Mouse (Mus musculus) lung, embryonic 14.5 days (tissue): ENCODE data around the gene Ube2c. TPM values are rescaled to one million over a fixed set of nuclear protein-coding genes. Genes with fewer than 3 reads are reported as not detected.
A peak's percentile ranks its signal among the peaks of the same experiment; 100 is the strongest.

Source experiments
- ATAC-seq: fragments of 200-750 bp; cut with Nextera tagmentation; 2 replicates; pipeline ENCODE4 v1.8.0; 2017; ENCODE audit warnings: mild to moderate bottlenecking, moderate TSS enrichment, moderate library complexity; ENCODE audit not compliant: insufficient read depth
- DNase-seq: peaks from one replicate; pipeline ENCODE4 v3.0.0-alpha.2; 2015
- H3K27ac ChIP-seq: fragments of 300-500 bp; sonication (generic); 2 replicates; pipeline ENCODE4 v1.5.1; 2014; ENCODE audit warnings: low read depth, mild to moderate bottlenecking, moderate library complexity
- H3K27me3 ChIP-seq: fragments of 300-500 bp; sonication (generic); 2 replicates; pipeline ENCODE4 v1.6.1; 2014; ENCODE audit warnings: low read length, control low read depth; ENCODE audit not compliant: insufficient read depth
- H3K36me3 ChIP-seq: fragments of 300-500 bp; sonication (generic); 2 replicates; pipeline ENCODE4 v1.6.1; 2014; ENCODE audit warnings: control low read depth; ENCODE audit not compliant: insufficient read depth
- H3K4me1 ChIP-seq: fragments of 300-500 bp; sonication (generic); 2 replicates; pipeline ENCODE4 v1.6.1; 2014; ENCODE audit warnings: antibody characterized with exemption, control low read depth; ENCODE audit not compliant: insufficient read depth
- H3K4me2 ChIP-seq: fragments of 300-500 bp; sonication (generic); 2 replicates; pipeline ENCODE4 v1.6.1; 2014; ENCODE audit warnings: mild to moderate bottlenecking
- H3K4me3 ChIP-seq: fragments of 300-500 bp; sonication (generic); 2 replicates; pipeline ENCODE4 v1.5.1; 2014; ENCODE audit warnings: low read depth, low read length
- H3K9ac ChIP-seq: fragments of 300-500 bp; sonication (generic); 2 replicates; pipeline ENCODE4 v1.6.1; 2014
- H3K9me3 ChIP-seq: fragments of 300-500 bp; sonication (generic); 2 replicates; pipeline ENCODE4 v1.6.1; 2016; ENCODE audit warnings: low read depth, low read length, control low read depth
- CTCF ChIP-seq: IDR thresholded peaks from 2 replicates; pipeline ENCODE4 v1.5.1; 2016; ENCODE audit warnings: antibody characterized with exemption, low read depth
- WGBS: fragments of 180-500 bp; shearing (Covaris S2); extraction: QIAGEN DNeasy Blood & Tissue Kit; methylation state at CpG from one replicate; pipeline ENCODE4 v1.1.7; 2014; 5-methylcytosine and 5-hydroxymethylcytosine counted together
- polyA plus RNA-seq: library from polyadenylated mRNA; unstranded; fragments of >200 nt; fragmentation: Nextera tagmentation; extraction: Ambion mirVana; gene quantifications from 2 replicates; pipeline ENCODE4 v1.2.1, GENCODE M21; 2014

Ube2c gene
- polyA plus RNA-seq, 1 experiment from 2014 or later: 619 TPM

DNA sequence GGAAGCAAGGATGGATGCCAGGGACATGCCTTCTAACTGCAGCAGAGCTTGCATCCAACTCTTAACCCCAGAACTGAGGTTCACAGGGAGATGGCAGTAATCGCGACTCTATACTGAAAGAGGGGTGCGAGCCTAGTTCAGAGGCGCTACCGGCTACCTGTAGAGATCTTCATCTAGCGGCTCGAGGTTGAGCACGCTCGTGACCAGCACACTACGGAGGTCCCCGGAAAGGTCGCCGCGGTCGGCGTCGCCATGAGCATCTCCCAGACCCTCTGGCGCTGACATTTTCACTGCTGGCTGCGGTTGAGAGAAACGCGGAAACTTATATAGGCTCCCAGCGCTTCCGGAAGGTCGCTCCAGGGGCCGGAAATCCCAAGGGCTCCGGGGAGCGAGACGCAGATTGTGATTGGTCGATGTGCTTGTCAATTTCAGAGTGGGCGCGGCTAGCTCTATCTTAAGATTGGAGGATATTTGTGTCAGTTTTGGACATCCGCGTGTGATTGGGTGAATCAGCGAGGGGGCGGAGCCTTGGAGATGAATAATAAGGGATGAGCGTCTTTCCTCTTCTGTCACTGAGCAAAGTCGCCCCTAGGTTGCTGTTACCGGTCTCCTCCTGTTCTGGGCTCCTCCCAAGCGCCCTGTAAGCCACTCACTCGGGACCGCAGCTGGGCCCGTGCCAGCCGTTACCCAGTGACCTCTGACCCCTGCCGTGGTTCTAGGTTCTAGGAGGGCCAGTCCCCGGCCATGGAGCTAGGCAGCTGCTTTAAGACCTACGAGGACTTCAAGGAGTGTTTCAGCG, 35.0 kb downstream of the Ube2c start, which contains the start of the genes Acot8 and Zswim3:
TSS of gene Acot8 (minus strand) at position 350 of the 799 bp plus-strand sequence.
TSS of gene Zswim3 (plus strand) at position 566 of the 799 bp plus-strand sequence.
- Histone ChIP-seq H3K27me3 (no peaks in the 10 kb centered on the region), H3K4me3 (peak within 1 kb of the TSS; percentile 81), H3K36me3 (peaks cover 15% of the 10 kb centered on the region; the same call in 1 of the 2 replicates), H3K9ac (peak within 1 kb of the TSS; percentile 81), H3K4me1 (peaks cover 5% of the 10 kb centered on the region), H3K9me3 (no peaks in the 10 kb centered on the region), H3K4me2 (peak within 1 kb of the TSS; percentile 88), H3K27ac (peak within 1 kb of the TSS; percentile 82)
- WGBS: under 1% methylated on average over 47 of the region's 47 CpGs
- DNase-seq: peak; percentile 100
- ATAC-seq: peak; percentile 97
- TF ChIP-seq CTCF: no peak

DNA sequence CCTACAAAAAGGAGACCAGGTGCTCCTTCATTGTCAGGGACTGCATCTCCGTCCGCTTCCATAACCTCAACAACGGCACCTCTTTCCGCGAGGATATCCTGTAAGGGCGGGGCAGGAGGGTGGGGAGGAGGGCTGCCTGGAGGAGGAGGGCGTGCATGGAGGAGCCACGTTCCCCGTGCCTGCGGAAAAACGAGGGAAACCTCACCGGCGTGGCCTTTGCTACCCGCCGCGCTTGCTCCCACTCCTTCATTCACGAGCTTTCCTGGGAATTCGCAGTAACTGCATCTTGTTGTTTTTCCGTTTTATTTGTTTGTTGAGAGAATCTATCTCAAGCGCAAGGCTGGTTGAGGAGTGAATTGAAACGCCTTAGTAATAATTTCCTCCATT, 35.6 kb downstream of the Ube2c start:
- peaks cover 11% of the 10 kb centered on the region; the same call in 1 of the 2 replicates for H3K36me3 ChIP-seq
- H3K4me2 ChIP-seq: peak overlapping the region; percentile 88
- no peak for TF ChIP-seq CTCF
- 2% methylated on average over 21 of the region's 21 CpGs for WGBS
- H3K4me3 ChIP-seq: peak overlapping the region; percentile 81
- H3K27ac ChIP-seq: peak overlapping the region; percentile 82
- H3K27me3 ChIP-seq: no peaks in the 10 kb centered on the region
- ATAC-seq: peak; percentile 44
- no peaks in the 10 kb centered on the region for H3K9me3 ChIP-seq
- peak overlapping the region; percentile 69 for H3K9ac ChIP-seq
- peaks cover 5% of the 10 kb centered on the region for H3K4me1 ChIP-seq
- no peak for DNase-seq

DNA sequence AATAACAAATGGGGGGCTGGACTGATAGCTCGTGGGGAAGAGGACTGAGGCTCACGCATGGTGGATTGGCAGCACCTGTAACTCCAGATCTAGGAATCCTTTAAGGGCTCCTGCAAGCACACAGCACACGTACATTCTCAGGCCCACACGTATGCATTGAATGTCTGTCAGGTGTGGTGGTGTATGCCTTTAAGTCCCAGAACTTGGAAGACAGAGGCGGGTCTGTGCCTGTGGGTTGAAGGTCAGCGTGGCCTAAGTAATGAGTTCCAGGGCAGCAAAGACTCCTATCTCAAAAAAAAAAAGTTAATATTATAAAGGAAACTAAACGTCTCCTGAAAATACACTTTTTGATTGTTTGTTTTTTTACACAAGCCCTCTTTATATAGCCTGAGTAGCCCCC, 36.9 kb downstream of the Ube2c start:
- DNase-seq: no peak

DNA sequence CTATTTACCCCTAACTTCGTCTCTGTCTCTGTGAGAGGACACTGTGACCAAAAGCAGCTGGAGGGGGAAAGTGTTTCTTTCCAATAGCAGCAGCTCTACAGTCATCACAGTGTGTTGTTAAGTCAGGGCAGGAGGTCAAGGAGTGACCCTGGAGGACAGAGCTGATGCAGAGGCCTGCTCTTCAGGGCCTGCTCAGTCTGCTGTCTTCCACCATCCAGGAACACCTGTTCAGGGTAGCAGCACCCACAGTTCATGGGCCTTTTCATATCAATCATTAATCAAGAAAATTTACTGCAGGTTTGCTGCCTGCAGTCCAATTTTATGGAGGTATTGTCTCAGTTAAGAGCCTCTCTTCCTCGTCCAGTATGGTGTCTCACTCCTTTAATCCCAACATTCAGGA, 43.9 kb downstream of the Ube2c start:
- ATAC-seq (no peak), DNase-seq (no peak)
- WGBS: 46% methylated on average over 2 of the region's 2 CpGs
- H3K9ac ChIP-seq: no peak overlapping the region
- no peaks in the 10 kb centered on the region for H3K27me3 ChIP-seq
- H3K9me3 ChIP-seq: no peaks in the 10 kb centered on the region
- H3K4me1 ChIP-seq: peaks cover 6% of the 10 kb centered on the region; the same call in 1 of the 2 replicates
- no peak for TF ChIP-seq CTCF
- H3K36me3 ChIP-seq: peaks cover 3% of the 10 kb centered on the region; the same call in 1 of the 2 replicates
- H3K4me2 ChIP-seq: no peak overlapping the region
- no peak overlapping the region for H3K4me3 ChIP-seq
- H3K27ac ChIP-seq: no peak overlapping the region

More for the DNA sequence above, 36.9 kb downstream of the Ube2c start:
- H3K9me3 ChIP-seq: no peaks in the 10 kb centered on the region
- H3K4me2 ChIP-seq: no peak overlapping the region; the same call in 1 of the 2 replicates
- no peak overlapping the region for H3K4me3 ChIP-seq
- TF ChIP-seq CTCF: no peak
- H3K4me1 ChIP-seq: peaks cover 5% of the 10 kb centered on the region
- ATAC-seq: no peak
- H3K27me3 ChIP-seq: no peaks in the 10 kb centered on the region
- H3K9ac ChIP-seq: no peak overlapping the region
- H3K36me3 ChIP-seq: peaks cover 9% of the 10 kb centered on the region; the same call in 1 of the 2 replicates
- 72% methylated on average over 7 of the region's 7 CpGs for WGBS
- H3K27ac ChIP-seq: no peak overlapping the region

DNA sequence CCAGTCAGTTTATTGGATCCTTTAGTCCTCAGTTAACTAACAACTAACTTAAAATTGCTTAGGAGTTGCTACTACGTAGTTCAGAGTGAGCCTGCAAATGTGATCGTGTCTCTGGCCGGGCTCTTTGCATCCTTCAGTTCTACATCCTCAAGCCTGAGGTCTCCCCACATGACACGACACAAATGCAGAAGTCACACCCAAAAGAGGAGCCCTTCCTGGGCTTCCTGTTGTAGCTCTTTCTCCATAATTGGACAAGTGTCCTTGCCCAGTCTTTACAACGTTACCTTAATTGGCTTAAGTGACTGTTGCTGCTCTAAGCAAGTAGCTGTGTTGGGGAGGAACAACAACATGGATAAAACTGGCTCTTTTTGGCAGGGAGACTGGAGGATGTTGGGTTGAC, 45.6 kb downstream of the Ube2c start:
- 87% methylated on average over 5 of the region's 5 CpGs for WGBS
- Histone ChIP-seq H3K9me3 (no peaks in the 10 kb centered on the region), H3K27me3 (no peaks in the 10 kb centered on the region), H3K4me2 (no peak overlapping the region), H3K27ac (no peak overlapping the region), H3K36me3 (no peaks in the 10 kb centered on the region), H3K9ac (no peak overlapping the region), H3K4me3 (no peak overlapping the region), H3K4me1 (peaks cover 6% of the 10 kb centered on the region; the same call in 1 of the 2 replicates)
- no peak for ATAC-seq
- DNase-seq: no peak
- TF ChIP-seq CTCF: no peak

DNA sequence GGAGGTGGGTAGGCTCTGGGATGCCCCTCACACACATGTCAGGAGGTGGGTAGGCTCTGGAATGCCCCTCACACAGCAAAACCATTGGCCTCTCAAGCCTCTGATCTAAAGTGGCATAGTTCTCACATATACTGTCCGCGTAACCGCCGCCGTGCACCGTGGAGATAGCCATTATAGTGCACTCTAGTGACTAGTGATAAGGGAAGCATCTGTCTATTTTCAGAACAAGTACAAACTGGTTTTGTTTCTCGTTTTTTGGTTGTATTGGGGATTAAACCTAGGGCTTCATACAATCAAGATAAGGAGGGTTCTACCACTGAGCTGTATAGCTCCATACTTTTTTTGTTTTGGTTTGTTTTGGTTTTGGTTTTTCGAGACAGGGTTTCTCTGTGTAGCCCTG, 46.1 kb downstream of the Ube2c start:
- 87% methylated on average over 8 of the region's 8 CpGs for WGBS
- Histone ChIP-seq H3K27me3 (no peaks in the 10 kb centered on the region), H3K4me1 (peaks cover 6% of the 10 kb centered on the region; the same call in 1 of the 2 replicates), H3K9ac (no peak overlapping the region), H3K36me3 (no peaks in the 10 kb centered on the region), H3K4me3 (no peak overlapping the region), H3K4me2 (no peak overlapping the region), H3K9me3 (no peaks in the 10 kb centered on the region), H3K27ac (no peak overlapping the region)
- DNase-seq: no peak
- TF ChIP-seq CTCF: no peak
- no peak for ATAC-seq

DNA sequence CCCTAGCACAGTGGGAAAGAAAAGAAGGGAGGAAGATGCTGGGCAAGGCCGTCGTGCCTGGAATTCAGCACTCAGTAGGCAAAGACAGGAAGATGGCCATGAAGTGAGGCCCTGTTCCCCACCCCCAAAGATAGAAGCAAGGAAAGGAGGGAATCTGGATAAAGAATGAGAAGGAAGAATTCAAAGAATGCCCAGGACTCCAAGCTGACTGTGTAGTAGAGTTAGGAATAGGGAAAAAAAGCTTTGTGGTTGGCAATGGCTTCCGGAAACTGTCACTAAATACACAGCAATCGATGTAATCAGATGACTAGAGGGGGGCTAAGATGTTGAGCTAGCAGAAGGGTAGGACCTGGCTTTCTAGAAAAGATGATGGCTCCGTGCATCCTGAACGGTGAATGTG, 47.5 kb downstream of the Ube2c start:
- H3K36me3 ChIP-seq: no peaks in the 10 kb centered on the region
- H3K9me3 ChIP-seq: no peaks in the 10 kb centered on the region
- TF ChIP-seq CTCF: no peak
- 62% methylated on average over 6 of the region's 6 CpGs for WGBS
- H3K9ac ChIP-seq: no peak overlapping the region
- peak overlapping the region; percentile 21; the same call in 1 of the 2 replicates for H3K27ac ChIP-seq
- H3K4me2 ChIP-seq: no peak overlapping the region
- ATAC-seq: no peak
- no peak for DNase-seq
- H3K4me1 ChIP-seq: peaks cover 6% of the 10 kb centered on the region; the same call in 1 of the 2 replicates
- H3K27me3 ChIP-seq: no peaks in the 10 kb centered on the region
- no peak overlapping the region for H3K4me3 ChIP-seq
